Mouse (Mus musculus) gastrocnemius, adult 18-20 months (tissue): ENCODE measurements around the gene Ap3d1. TPM values are rescaled to one million over a fixed set of nuclear protein-coding genes. Genes with fewer than 3 reads are reported as not detected.

Experiments used
- DNase-seq: peaks from one replicate; pipeline ENCODE4 v3.0.0; 2021; ENCODE audit warnings: low spot score
- total RNA-seq, 2 experiments: library from RNA; stranded (reverse); gene quantifications; 2 replicates each; pipeline ENCODE4 v1.2.3; 2021

Ap3d1 gene
- total RNA-seq, 2 experiments from 2014 or later: 24.3 to 31.7 TPM

GRCm38 (mm10) chr10:80705033-80705432 lies 37.0 kb downstream of the Ap3d1 start:
- no peak for DNase-seq

- no peak for DNase-seq
Observed at GRCm38 (mm10) chr10:80704418-80704817, 37.6 kb downstream of the Ap3d1 start.

GRCm38 (mm10) chr10:80703643-80704042 lies 38.4 kb downstream of the Ap3d1 start:
- DNase-seq: no peak

GRCm38 (mm10) chr10:80702536-80703390 lies 39.3 kb downstream of the Ap3d1 start:
- DNase-seq: peak; percentile 95

GRCm38 (mm10) chr10:80701721-80702535 lies 40.1 kb downstream of the Ap3d1 start, which contains the start of the genes Mob3a and Izumo4:
Gene Mob3a (minus strand): TSS chr10:80701977.
Gene Izumo4 (plus strand): TSS chr10:80702184.
- DNase-seq: peak; percentile 99

- DNase-seq: no peak
Observed at GRCm38 (mm10) chr10:80700732-80701131, 41.3 kb downstream of the Ap3d1 start.

GRCm38 (mm10) chr10:80700038-80700504 lies 42.0 kb downstream of the Ap3d1 start:
- DNase-seq: no peak

- no peak for DNase-seq
Observed at GRCm38 (mm10) chr10:80698605-80699004, 43.5 kb downstream of the Ap3d1 start.

- DNase-seq: no peak
Observed at GRCm38 (mm10) chr10:80697812-80698211, 44.3 kb downstream of the Ap3d1 start.

GRCm38 (mm10) chr10:80697393-80697787 lies 44.7 kb downstream of the Ap3d1 start:
- DNase-seq: no peak

- DNase-seq: no peak
Observed at GRCm38 (mm10) chr10:80696502-80697392, 45.3 kb downstream of the Ap3d1 start.

GRCm38 (mm10) chr10:80695801-80696501 lies 46.1 kb downstream of the Ap3d1 start:
- DNase-seq: no peak

- DNase-seq: peak; percentile 24
Observed at GRCm38 (mm10) chr10:80695186-80695585, 46.9 kb downstream of the Ap3d1 start.

- no peak for DNase-seq
Observed at GRCm38 (mm10) chr10:80694159-80694938, 47.7 kb downstream of the Ap3d1 start.

GRCm38 (mm10) chr10:80693401-80694045 lies 48.5 kb downstream of the Ap3d1 start:
- DNase-seq: no peak

- DNase-seq: no peak
Observed at GRCm38 (mm10) chr10:80692249-80693165, 49.6 kb downstream of the Ap3d1 start.

GRCm38 (mm10) chr10:80687850-80688249 lies 54.2 kb downstream of the Ap3d1 start:
- peak; percentile 88 for DNase-seq

GRCm38 (mm10) chr10:80686617-80687016 lies 55.4 kb downstream of the Ap3d1 start:
- DNase-seq: no peak
